Mouse (Mus musculus) brown adipose tissue, adult 24 weeks (tissue): ENCODE measurements around the gene Cyfip2. TPM values are rescaled to one million over a fixed set of nuclear protein-coding genes. Genes with fewer than 3 reads are reported as not detected.

ENCODE experiments used
- H3K27ac ChIP-seq: fragments of 200-500 bp; replicated peaks from 2 replicates; pipeline ENCODE4 v1.5.1; 2012; ENCODE audit warnings: low read depth, mild to moderate bottlenecking, low read length
- H3K4me1 ChIP-seq: fragments of 200-500 bp; 2 replicates; pipeline ENCODE4 v1.6.1; 2012; ENCODE audit warnings: low read length, mixed read lengths; ENCODE audit not compliant: control insufficient read depth, insufficient read depth, insufficient read length
- H3K4me3 ChIP-seq: fragments of 200-500 bp; 2 replicates; pipeline ENCODE4 v1.5.1; 2012; ENCODE audit warnings: low read depth, mild to moderate bottlenecking, low read length, moderate library complexity; ENCODE audit not compliant: insufficient read depth
- polyA plus RNA-seq: library from polyadenylated mRNA; stranded (reverse); fragments of >200 nt; gene quantifications from 2 replicates; pipeline ENCODE4 v1.2.4, GENCODE M21; 2012; ENCODE audit not compliant: missing spikeins, insufficient read depth, insufficient read length

The Cyfip2 gene
- polyA plus RNA-seq, 1 experiment = 0.59 TPM

DNA sequence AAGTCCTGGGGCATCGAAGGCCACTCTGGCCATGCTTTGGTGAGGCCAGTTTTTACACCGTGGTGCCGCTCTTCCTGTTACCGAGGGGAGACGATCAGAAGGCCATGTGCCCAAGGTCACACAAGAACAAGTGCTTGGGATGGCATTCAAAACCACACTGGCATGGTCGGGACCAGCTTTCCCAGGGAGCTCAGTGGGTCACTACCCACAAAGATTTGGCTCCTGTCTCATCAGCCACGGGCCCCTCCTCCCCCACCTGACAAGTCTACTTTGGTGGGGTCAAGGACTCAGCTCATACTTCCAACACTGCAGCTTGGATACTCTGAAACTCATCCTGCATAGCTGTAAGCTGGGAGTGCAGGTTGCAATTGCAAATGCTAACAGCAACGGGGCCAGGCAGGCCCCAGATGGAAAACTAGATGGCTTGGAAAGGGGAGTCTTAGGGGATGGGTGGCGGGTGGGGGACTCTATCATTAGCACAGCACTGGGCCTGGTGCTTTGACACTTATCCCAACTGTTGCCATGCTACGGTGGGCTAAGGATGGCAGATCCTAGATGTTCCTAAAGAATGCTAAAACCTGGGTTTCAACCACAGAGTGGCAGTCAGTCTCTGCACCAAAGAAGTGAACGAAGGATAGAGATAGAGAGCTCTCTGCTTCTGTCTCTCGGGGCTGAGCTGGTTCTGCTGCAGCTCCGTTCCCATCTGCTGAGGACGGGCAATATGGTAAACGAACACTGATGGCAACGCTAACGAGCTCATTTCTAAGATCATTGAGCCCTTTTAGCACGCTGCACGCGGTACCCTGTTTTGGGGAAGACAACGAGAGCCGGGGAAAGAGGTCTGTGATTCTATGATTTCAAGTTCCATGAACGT, 67.7 kb downstream of the Cyfip2 start:
- Histone ChIP-seq H3K4me3 (no peak overlapping the region), H3K4me1 (no peaks in the 10 kb centered on the region), H3K27ac (no peak overlapping the region)

DNA sequence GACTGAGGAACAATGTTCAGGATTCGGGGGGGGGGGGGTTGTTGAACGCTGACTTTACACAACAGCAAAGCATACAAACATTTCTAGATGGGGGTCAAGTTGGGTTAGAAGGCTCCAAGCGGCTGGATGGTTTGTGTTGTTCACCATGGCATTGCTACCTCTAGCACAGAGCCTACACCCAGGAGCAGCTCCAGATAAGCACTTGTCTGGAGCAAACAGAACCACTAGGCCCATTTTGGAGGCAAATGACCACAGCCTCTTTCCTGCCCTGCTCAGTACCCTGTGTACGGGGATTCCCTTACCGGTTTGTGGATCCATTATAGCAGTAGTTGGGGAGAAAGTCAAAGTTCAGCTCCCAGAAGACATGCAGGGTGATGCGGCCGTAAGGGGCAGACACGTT, 70.7 kb downstream of the Cyfip2 start:
- no peak overlapping the region for H3K4me3 ChIP-seq
- H3K4me1 ChIP-seq = no peaks in the 10 kb centered on the region

DNA sequence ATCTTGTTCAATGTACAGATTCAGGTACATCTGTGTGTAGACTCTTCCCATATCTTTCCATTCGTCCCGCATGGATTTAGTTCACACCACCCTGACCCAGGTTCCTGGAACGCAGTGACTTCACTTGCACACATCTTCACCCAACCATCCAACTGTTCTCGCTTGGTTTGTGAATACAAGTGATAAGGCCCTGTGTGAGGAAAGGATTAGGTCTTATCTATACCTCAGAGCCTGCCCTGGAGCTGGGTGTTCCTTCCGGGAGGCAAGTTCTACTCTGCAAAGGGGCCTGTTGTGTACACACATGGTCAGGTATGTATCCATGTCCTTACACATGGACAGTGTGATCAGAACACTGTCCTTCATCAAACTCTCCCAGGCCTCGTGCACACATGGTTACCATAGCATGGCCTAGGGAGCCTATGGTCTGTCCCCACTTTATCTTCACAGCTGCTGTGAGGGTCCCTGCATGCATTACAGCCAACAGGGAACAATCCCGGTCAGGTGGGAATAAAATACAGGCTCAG, 71.4 kb downstream of the Cyfip2 start:
- Histone ChIP-seq H3K4me3 (no peak overlapping the region), H3K4me1 (no peaks in the 10 kb centered on the region), H3K27ac (no peak overlapping the region)

More for the DNA sequence above, 70.7 kb downstream of the Cyfip2 start:
- no peak overlapping the region for H3K27ac ChIP-seq

DNA sequence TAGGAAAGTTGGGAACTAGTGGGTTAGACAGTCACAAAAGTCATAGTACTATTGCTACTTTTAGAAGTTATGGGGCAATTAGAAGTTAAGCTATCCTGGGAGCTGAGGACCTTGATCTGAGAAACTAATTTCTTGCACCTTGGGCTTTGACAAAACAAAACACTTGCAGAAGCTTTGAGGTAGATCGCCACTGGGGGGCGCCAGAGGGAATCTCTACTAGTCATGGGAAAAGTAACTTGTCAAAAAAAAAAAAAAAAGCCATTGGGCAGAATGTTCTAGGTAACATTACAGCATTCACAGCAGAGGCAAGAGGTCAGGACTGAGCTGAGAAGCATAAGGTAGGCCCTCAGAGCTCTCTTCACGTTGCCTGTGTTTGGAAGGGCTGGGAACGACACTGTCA, 75.7 kb downstream of the Cyfip2 start:
- H3K4me1 ChIP-seq = no peaks in the 10 kb centered on the region
- no peak overlapping the region for H3K4me3 ChIP-seq
- H3K27ac ChIP-seq = no peak overlapping the region

DNA sequence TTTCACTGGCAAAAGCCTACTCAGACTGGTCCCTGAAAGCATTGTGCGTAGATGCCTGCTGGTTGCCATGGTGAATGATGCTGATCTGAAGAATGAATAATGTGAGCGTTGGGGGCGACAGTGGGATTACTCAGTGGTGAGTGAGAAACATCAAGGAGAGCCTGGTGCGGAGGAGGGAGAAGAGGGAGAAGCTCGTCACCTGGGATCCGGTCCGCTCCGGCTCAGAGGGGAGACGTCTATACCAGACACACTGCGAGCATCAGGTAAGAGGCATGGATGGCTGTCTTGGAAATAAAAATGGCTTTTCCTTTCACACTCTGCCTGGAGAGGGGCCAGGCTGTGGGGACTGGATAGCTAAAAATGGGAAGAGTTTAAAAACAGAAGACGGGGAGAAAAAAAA, 77.3 kb downstream of the Cyfip2 start, which contains the start of gene Fndc9:
Fndc9 (plus strand) TSS at position 198 of the 400 bp plus-strand sequence.
- H3K4me1 ChIP-seq = no peaks in the 10 kb centered on the region
- H3K4me3 ChIP-seq = no peak within 1 kb of the TSS
- no peak within 1 kb of the TSS for H3K27ac ChIP-seq

DNA sequence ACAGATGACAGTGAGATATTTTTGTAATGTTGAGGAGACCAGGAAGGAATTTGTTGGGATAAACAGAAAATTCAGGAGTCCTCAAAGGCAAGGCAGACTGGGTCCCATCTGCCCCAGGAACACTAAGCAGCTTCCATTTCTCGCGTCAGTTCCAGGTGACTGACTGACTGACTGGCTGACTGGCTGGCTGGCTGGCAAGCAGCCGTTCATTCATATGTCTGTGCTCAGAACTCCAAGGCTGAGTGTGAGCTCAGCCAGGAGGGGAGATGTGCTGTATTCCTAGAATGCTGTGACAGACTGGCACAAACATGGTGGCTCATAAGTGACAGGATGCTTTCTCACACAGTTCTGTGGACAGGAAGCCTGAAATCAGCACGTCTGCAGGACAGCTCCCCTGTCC, 78.7 kb downstream of the Cyfip2 start:
- Histone ChIP-seq H3K4me3 (no peak overlapping the region), H3K4me1 (no peaks in the 10 kb centered on the region), H3K27ac (no peak overlapping the region)

DNA sequence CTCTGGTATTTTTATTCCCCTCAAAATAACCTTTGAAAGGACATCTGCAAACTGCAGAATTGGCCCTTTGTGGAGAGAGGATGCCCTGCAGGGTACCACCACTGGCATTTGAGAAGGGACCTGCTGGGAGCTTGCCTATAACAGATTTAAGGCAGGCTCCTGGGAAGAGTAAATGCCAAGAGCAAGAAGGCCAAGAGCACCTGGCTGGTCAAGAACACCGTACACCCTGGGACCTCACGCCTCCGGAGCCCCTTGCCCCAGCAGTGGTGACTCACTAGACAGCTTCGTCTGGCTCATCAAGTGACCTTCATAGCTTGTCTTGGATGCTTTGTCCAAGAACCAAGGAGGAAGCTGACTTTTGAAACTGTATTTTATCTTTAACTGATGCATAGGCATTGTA, 79.9 kb downstream of the Cyfip2 start:
- no peaks in the 10 kb centered on the region for H3K4me1 ChIP-seq
- no peak overlapping the region for H3K4me3 ChIP-seq
- H3K27ac ChIP-seq = no peak overlapping the region

DNA sequence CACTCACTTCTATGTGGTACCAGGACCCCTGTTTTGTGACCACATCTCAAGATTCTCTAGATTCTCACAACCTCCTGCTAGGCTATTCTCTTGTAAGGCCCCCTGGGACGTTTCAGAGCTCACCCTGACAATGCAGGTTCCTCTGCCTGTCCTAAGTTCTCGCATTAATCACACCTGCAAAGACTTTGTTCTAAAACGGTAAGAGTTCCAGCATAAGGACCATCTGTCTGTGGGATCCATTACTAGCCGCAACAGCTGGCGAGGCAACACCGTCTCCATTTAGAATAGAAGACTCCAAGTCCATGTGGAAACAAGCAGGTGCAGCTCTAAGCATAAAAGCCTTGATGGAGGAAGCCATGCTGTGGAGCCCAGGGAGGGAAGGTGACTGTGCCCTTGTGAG, 82.5 kb downstream of the Cyfip2 start:
- Histone ChIP-seq H3K27ac (no peak overlapping the region), H3K4me3 (no peak overlapping the region), H3K4me1 (no peaks in the 10 kb centered on the region)

DNA sequence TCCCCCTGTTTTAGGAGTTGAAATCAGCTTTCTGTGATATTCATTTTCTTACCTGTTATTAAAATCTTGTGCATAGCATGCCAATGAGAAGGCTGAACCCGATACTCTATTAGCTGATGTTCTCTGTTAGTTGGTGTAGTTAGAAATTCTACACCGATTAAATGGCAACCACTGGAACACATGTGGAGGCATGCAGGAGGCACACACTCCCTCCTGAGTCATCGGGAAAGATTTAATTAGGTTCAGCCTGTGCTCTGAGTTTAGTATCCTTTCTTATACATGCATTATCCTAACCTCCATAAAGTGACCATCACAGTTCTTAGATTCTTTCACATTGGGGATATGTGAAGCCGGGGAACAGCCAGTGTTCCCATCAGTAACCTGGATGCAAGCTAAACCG, 87.3 kb downstream of the Cyfip2 start:
- H3K4me1 ChIP-seq = no peaks in the 10 kb centered on the region
- H3K27ac ChIP-seq = no peak overlapping the region
- no peak overlapping the region for H3K4me3 ChIP-seq

DNA sequence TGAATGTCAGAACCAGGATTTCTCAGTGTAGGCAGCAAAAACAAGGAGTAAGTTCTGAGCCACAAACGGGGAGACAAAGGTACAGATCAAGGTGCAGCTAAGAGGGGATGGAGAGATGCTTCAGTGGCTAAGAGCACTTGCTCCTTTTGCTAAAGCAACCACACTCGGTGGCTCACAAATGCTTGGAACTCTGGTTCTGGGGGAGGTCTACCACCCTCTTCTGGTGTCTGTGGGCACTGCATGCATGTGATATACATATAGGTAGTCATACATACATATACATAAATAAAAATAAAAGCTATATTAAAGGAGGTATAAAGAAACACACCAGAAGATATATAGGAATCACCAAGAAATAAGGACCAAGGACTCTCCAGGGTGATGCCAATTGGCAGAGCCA, 89.1 kb downstream of the Cyfip2 start:
- no peak overlapping the region for H3K27ac ChIP-seq
- no peak overlapping the region for H3K4me3 ChIP-seq
- no peaks in the 10 kb centered on the region for H3K4me1 ChIP-seq

DNA sequence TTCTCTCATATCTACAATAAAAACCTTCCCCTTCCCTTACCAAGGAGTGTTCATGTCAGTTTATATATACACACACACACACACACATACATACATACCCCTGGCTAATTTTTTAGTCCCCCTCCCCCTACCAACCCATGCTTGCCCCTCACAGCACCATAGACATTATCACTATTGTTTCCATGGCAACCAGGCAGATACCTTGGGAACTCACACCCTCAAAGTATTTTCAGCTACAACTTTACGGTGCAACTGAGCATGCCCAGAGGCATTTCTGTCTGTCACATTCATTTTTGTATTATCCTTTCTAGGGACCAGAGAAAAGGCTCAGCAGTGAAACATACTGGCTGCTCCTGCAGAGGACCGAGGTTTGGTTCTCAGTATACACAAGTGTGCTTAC, 92.4 kb downstream of the Cyfip2 start:
- Histone ChIP-seq H3K4me3 (no peak overlapping the region), H3K4me1 (no peaks in the 10 kb centered on the region), H3K27ac (no peak overlapping the region)

DNA sequence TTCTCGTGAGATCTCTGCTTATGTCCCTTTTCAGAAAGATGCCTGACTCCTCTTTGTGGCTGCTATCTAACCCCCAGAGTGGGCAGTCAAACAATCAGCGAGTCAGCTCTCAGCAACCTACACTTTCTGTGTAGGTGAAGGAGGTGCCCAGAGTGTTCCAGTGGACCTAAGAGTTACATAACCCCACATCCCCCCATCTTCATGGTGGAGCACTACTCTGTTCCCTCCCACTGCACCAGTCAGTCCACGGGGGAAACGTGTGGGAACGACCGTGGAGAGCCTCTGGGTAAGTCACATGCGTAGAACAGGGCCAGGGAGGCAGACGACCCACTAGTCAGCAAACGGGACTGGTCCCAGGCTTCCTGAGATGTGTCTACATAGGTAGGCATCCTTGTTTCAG, 93.3 kb downstream of the Cyfip2 start:
- Histone ChIP-seq H3K4me3 (no peak overlapping the region), H3K4me1 (no peaks in the 10 kb centered on the region), H3K27ac (no peak overlapping the region)

DNA sequence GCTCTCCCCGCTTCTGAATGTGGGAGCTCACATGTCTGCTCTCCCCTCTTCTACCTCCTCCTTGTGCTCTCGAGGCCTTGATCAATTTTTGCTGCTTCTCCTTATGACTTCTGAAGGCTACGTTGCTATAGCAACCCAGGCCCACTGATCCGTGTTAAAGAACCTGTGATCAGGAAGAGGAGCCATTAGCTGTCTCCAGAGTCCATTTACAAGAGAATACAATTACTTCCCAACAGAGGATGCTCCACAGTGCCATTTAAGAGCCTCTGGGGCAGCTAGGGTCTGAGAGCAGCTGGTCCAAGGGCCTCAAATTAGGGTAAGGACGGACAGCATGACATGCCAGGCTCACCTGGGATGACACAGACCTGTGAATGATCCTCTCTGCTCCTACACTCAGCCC, 94.1 kb downstream of the Cyfip2 start:
- no peaks in the 10 kb centered on the region for H3K4me1 ChIP-seq
- H3K4me3 ChIP-seq = no peak overlapping the region
- H3K27ac ChIP-seq = no peak overlapping the region

DNA sequence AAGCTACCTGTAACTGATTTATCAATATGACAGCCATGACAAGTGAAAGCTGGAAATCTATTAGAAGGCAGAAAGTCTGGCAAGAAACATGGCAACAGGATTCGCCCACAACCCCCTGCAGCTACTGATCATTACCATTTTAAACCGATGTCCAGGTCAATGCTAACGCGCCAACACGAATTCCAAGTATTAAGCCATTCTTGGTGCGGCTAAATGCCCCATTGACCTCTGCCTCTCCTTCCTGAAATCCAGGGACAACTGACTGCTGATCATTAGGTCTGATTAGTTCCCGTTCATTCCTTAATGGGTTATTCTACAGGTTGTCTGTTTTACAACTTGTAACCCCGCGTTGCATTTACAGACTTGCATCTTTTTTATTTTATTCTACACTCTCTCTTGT, 95.0 kb downstream of the Cyfip2 start:
- Histone ChIP-seq H3K4me1 (no peaks in the 10 kb centered on the region), H3K4me3 (no peak overlapping the region), H3K27ac (no peak overlapping the region)

DNA sequence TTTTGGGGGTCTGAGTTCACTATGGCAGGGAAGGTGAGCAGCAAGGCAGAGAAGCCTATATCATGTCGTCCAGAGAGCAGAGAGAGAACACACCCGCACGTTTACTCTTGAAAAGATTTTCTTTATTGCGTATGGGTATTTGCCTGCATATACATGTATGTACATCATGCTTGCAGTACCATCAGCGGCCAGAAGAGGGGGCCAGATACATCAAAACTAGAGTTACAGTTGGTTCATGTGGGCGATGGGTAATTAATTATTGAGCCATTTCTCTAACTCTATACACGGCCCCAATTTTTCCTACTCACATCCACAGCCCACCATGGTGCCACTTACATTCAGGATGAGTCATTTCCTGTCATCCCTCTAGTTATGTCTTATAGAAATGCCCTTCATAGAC, 96.0 kb downstream of the Cyfip2 start:
- H3K27ac ChIP-seq = no peak overlapping the region
- no peak overlapping the region for H3K4me3 ChIP-seq
- no peaks in the 10 kb centered on the region for H3K4me1 ChIP-seq

DNA sequence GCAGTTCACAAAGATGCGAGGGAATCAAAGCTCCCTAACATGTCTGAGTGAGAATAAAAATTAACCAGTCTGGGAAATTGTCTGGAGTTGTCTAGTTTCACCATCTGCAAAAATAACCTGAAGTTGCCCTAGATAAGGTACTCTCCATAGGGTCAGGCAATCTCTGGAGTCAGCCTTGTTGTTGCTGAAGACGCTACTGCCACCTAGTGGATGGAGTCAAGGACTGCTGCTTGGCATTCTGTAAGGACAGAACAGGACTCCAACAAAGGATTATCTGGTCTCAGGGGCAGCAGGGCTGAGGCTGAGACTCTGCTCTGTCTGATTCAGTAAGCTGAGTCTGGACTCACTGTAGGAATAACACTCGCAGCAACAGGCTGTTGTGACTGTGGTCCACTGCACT, 97.3 kb downstream of the Cyfip2 start:
- Histone ChIP-seq H3K4me3 (no peak overlapping the region), H3K27ac (no peak overlapping the region)

More for the DNA sequence above, 97.3 kb downstream of the Cyfip2 start:
- no peaks in the 10 kb centered on the region for H3K4me1 ChIP-seq
